ENCODE assay signal across 16 mouse cellular contexts in the genomic region with DNA sequence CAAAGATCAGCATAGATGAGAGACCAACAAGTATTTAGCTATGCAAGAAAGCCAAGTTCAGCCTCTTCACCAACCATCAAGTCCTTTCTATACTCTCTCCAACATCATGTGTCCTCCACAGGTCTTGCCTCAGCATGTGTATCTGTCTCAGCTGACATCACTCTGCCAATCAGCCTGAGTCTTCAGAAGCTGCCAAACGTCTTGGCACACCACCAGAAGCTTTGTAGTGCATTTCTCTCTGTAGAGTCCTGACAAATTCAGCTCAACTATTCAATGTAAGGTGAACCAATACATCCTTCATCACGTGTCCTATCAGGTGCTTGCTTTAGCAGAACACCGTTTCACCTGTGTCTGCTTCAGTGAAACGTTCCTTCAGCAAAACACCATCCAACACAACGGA.
"Had no signal": no experiment of that assay in that cellular context is flagged by ENCODE, and none has a peak within 500 bp of the region (broad histone marks: within the 10 kb centered on the region; RNA-seq: fewer than 3 reads in every experiment).

No protein-coding gene starts in this region.

- DNase-seq: kidney, postnatal 10 days; kidney, postnatal 36 days; liver, embryonic 13.5 days; lung, embryonic 14.5 days; lung, postnatal 36 days; retina, postnatal 1 day; thymus, adult 2 months; thymus, postnatal 14 days; thymus, postnatal 4 days had no signal

- H3K27ac ChIP-seq: kidney, embryonic 15.5 days; liver, embryonic 13.5 days; midbrain, embryonic 10.5 days; midbrain, embryonic 13.5 days; neural tube, embryonic 13.5 days; stomach, postnatal 0 days had no signal

- H3K36me3 ChIP-seq: kidney, embryonic 15.5 days; liver, embryonic 13.5 days; midbrain, embryonic 10.5 days; midbrain, embryonic 13.5 days; neural tube, embryonic 13.5 days had no signal

- H3K4me3 ChIP-seq: kidney, embryonic 15.5 days; liver, embryonic 13.5 days; megakaryocyte, embryonic 14.5 days; midbrain, embryonic 10.5 days; midbrain, embryonic 13.5 days; myocyte; neural tube, embryonic 13.5 days had no signal

- H3K27me3 ChIP-seq: kidney, embryonic 15.5 days; liver, embryonic 13.5 days; megakaryocyte, embryonic 14.5 days; midbrain, embryonic 13.5 days had no signal

- H3K4me1 ChIP-seq: kidney, embryonic 15.5 days; liver, embryonic 13.5 days; megakaryocyte, embryonic 14.5 days; midbrain, embryonic 10.5 days; midbrain, embryonic 13.5 days; neural tube, embryonic 13.5 days had no signal
